Mouse (Mus musculus) testis, adult 10 weeks (tissue): ENCODE results near the gene Frmd6. TPM values are rescaled to one million over a fixed set of nuclear protein-coding genes. Genes with fewer than 3 reads are reported as not detected.

Experiments
- polyA plus RNA-seq: library from polyadenylated mRNA; stranded (reverse); fragments of 350-450 nt; fragmentation: Illumina TruSeq; extraction: RNeasy Lipid Tissue Mini Kit (QIAGEN cat#74804); gene quantifications from one replicate; pipeline ENCODE4 v1.2.3, GENCODE M21; 2014; ENCODE audit warnings: low read depth, low replicate concordance

The Frmd6 gene
- 5.9 TPM for polyA plus RNA-seq

DNA sequence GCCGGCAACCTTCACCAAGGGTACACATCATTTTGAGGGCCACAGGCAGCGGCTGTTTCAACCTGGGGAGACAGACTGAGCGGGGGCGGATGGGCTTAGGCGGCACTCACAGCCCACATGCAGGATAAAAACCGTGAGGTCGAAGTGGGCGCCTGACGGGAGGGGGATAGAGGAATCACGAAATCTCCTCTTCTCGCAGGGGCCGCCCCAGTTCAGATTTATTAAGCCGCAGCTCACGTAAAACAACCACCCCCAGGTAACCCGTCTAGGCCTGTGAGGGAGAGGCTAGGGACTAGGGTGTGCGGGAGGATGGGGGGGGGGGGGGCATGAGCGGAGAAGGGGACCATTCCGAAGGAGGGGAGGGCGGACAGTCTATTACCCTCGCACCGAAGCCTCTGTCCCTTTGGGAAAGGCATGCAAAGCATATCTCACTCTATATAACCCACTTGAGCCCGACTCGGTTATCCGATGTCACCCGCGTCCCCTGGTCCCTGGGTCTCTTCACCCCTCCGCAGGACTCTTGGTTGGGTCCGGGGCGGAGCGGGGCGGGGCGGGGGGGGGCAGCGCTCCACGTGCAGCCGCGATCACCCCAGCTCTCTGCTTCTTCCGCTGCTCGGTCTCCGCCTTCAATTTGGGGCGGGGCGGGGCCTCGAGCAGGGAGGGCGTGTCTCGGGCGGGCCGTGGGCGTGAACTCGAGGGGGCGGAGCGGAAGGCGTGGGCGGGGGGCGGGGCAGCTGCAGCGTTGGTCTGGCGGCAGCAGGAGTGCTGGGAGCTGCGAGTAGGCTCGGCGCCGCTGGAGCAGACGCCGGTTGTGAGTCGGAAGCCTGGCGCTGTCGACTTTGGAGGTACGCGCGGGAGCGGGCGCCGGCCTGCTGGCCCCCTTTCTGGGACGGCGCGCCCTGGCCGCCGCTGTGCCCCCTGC, at the start of gene Frmd6:
Frmd6 (plus strand) TSS at position 786 of the 922 bp plus-strand sequence.

DNA sequence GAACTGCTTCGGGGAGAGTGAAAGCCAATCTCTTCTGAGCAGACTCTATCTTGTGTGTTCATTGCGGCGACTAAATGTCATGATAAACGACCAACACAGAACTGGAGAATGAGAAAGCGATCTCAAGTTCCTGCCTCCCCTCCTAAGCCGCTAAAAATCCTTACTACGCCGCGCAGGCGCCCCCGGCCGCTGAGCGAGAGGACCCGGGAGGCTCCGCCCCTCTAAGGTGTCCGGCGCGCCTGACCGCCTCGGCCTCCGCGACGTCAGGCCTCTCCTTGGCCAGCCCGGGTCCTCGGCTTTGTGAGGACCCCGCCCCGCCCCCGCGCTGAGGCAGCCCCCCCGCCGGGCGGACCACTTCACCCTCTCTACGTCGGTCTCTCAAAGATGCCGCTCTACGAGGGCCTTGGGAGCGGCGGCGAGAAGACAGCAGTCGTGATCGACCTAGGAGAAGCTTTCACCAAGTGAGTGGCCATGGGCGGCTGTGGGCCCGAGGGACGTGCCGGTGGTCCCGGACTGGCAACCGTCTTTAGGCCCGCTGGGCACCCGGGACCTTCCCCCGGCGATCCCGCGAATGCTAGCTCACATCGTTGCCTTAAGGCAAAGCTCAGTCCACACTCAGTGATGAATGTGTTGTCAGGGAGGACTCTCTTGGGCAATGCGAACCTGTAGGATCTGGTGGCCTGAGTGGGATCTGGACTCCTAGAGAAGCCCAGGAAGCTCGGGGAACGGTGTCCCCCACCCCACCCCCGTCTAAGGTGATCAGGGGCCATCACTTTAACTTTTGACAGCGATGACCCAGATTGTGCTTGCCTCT, 112.5 kb downstream of the Frmd6 start, which contains the start of gene Actr10:
Actr10 (plus strand) TSS at position 287 of the 814 bp plus-strand sequence.

Other genes with a start within 250 kb of the Frmd6 start
- 1,280 TPM for gene Actr10, start 112.3 kb downstream of the Frmd6 start, polyA plus RNA-seq
- 483 TPM for gene Psma3, start 149.1 kb downstream of the Frmd6 start, polyA plus RNA-seq
- gene Arid4a, start 190.5 kb downstream of the Frmd6 start, polyA plus RNA-seq: 21.7 TPM